Mouse (Mus musculus) kidney, adult 2 months (tissue): ENCODE data around the gene Adrb1.

Source experiments
- CTCF ChIP-seq: fragments of 200-500 bp; conservative IDR thresholded peaks from 2 replicates; pipeline ENCODE4 v1.5.1; 2011; ENCODE audit warnings: low read depth, mild to moderate bottlenecking, control low read depth, low read length, moderate library complexity, mixed read lengths; ENCODE audit not compliant: insufficient read depth, insufficient read length
- POLR2A ChIP-seq: fragments of 200-500 bp; IDR thresholded peaks from one replicate; pipeline ENCODE4 v1.6.1; 2011; ENCODE audit warnings: low read depth, low read length, control low read depth

GRCm38 (mm10) chr19:56705026-56705675, 16.8 kb upstream of the Adrb1 start:
- TF ChIP-seq CTCF = no peak
- no peak for TF ChIP-seq POLR2A
